Mouse (Mus musculus): ENCODE results near the gene Gatad2a.

Gene Gatad2a

DNA sequence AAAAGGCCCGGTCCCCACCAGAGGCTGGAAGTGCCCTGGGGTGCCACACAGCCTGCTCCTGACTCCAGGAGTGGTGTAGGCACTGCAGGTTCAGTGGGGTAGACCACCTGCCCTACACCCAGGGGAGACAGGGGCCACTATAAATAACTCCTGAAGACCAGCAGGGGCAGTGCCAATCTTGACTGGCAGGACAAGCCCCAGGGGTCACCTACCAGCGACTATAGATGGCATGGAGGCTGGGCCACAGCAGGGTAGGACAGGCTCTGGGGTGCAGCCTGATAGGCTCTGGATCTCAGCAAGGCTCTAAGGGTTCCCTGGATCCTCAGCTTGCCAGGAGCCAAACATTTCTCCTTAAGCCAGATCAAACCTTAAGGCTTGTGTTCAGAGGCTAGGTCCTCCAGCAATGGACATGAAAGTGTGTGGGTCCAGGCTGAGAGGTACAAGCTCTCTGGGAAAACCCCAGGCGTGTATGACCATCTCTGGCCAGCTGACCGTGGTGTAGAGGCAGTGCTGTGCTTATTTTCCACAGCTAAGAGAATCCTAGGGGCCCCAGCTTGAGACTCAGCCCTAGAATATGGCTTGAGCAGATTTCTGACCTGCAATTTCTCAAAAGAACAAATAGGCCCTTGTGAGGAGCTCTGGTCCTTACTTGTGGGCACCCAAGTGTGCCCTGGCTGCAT, 100.3 kb downstream of the Gatad2a start:
- no peak for DNase-seq

DNA sequence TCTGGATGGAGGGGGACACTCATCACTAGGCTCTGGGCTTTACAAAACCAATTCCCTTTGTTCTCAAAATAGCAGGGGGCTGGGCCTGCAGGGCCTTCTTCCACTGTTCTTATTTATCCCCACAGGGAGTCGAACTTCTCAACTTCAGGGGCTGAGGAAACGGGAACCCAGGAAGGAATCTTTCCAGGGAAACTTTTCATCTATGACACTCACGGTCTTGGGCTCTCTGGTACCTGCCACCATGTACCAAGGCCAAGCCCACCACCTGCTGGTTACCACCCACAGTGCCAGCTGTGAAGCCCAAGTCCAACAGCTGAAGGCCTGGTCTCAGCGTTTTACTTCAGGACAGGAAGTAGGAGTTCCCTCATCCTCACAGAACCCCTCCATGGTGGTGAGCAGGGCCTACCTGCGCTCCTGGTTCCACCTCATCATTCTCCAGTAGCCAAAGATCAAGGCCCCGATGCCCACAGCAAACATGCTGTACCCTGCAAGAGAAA, 101.3 kb downstream of the Gatad2a start:
- no peak for DNase-seq

DNA sequence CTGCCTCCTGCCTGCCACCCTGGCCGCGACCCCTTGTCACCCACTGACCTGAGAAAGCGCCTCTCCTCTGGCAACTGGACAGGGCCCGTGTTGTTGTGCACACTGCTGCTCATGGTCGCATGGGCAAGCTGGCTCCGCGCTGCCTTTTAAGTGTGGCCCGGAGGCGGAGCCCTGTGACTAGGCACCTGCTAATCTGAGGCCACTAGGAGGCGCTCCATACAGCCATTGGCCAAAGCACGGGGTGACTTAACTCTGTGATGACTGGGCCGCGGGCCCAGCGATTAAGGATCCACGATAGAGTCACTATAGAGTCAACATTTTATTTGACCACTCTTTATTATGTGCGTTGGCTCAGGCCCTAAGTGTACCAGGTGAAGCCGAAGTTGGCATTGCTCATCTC, 102.3 kb downstream of the Gatad2a start:
- DNase-seq, result peak; percentile 52

DNA sequence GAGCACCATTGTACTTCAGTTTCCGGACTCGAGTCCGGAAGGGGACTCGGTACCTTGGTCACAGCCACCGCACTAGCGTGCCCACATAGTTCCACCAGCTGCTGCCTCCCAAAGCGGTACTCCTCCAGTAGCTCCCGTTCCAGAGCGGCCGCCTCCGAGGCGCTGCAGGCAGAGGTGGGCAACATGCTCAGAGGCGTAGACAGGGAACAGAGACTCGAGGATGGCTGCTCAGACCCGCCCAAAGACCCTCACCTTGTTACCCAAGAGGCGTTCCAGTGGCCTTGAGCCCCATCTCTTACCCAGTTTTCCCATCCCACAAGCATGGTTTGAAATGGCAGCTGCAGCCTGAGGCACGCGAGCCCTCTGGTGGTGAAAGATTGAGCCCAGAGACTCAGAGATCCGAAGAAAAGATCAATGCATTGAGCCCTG, 105.4 kb downstream of the Gatad2a start:
- peak; percentile 46 for DNase-seq

DNA sequence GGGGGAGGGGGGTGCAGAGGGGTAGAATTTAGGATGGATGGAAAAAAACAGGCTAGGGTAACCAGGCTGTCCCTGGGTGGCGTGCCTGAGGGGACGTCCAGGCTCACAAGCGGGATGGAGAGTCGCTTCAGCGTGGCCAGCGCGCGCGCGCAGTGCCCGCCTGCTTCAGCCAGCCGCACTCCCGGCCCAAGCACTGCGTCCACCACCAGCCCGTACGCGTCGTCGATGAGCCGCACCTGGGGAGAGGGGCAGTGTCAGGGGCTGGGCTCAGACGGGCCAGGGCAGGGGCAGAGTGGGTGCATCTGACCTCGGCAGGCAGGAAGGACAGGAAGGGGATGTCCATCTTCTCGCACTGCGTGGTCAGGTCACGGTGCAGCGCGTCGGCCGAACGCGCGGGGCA, 107.3 kb downstream of the Gatad2a start:
- DNase-seq, result no peak

DNA sequence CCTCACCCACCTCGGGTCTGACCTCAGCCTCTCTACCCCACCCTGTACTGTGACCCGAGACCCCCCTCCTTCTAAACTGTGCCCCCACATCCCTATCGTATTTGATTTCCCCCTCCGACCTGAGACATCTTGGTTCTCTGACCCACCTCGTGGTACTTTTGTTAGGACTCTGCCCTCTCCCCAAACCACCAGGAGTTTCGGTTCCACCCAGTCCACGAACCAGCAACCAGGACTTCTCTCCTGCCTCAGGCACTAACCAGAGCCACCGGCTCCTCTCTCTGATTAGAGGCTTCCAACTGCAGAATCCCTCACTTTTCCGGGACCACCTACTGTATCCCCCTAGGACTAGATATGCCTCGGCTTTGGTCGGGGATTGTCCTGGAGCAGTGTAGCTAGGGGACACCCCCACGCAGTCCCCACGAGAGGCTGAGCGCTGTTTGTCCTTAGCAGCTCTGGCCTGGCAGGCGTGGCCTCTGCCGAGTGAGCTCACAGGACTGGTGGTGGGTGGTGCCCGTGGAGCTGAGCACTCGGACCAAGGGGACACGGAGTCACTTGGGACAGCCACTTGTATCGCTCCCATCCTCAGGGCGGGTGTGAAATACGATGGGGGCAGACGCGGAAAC, 107.8 kb downstream of the Gatad2a start:
- peak; percentile 24 for DNase-seq

DNA sequence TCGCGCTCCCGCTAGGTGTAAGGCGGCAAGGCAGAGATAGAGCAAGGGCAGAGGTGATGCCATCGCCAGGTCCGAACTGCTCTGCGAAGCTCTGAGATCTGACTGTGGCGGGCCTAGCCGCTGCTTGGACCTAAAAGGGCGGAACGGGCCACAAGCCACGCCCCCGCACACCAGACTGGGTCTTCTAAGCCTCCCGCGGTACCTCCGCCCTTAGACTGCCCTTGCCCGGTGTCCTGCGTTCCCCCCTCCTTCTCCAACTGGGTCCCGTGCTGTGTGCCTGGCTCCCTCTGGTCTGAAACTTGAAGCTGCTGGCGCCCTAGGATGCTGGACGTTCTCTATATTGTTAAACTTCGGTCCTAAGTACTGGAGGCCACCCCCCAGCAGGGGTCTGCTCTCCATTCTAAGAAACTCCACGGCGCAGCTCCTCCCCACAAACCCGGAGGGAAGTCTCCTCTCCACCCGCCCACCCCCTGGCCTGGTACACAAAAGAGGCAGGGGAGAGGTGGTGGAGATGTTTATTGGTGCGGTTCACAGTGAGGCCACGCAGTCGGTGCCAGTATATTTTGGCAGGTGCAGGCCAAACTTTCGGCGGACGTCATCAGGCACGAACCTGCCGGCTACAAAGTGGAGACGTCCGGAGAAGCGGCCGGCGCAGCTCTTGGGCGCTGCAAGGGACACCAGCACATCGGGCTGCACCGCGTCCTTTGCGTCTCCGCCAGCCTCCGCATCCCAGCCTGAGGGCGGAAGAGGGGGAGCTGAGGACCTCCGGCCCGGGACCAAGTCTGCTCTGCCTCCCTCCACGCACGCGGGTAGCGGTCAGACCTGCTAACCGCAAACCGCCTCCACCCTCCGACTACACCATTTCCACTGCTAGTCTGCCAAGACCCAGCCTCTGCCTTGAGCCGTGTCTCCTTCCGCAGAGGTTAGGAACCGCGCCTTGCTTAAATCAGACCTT, 108.6 kb downstream of the Gatad2a start, which contains the start of gene Cilp2:
Cilp2 (minus strand) TSS at position 399 of the 955 bp plus-strand sequence.
- DNase-seq, result peak; percentile 54

DNA sequence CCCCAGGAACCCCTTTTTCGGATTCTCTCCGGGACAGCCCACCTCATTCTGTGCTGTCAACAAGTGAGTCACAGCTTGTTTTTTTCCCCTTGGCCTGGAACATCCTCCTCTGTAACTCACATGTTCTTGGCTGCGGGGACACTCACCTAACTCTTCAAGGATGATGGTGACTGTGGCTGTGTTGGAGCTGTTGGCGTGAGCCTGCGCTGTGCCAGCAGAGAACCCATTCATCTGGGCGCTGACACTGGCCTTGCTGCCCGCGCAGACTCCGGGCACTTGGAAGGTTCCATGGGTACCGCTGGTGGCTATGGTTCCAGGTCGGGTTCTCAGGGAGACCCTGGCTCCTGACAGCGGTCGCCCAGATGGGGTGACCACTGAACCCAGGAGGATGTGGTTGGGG, 112.0 kb downstream of the Gatad2a start:
- DNase-seq, result no peak

DNA sequence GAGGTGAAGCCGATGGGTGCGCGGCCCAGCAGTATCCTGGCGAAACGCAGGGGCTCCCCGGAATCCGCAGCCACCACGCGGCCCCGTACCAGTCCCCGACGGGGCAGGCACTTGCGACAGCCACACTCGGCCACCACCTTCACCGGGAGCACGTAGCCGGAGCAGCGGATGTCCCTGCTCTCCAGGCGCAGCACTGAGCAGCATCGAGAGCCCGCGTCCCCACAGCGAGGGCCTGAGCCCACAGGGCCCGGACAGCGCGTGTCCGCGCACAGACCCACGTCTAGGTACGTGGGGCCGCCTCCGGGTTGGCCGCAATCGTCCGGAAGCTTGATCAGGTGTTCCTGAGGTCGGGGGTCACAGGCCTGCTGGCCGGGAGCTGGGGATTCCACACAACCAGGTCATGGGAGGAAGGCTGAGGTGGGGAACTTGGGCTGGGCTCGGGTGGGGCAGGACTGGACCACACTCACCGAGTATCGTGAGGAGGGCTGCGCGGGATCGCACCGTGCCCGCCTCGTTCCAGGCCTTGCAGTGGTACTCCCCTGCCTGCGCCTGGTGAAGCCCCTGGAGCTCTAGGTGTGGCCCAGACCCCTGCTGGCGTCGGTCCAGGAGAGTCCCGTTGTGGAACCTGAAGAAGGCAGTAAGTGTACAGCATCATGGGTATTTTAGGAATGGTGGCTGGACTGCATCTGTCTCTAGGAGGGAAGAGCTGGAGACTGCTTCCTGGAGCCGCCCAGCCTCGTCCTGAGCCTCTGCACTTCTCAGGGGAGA, 113.2 kb downstream of the Gatad2a start:
- DNase-seq, result no peak

DNA sequence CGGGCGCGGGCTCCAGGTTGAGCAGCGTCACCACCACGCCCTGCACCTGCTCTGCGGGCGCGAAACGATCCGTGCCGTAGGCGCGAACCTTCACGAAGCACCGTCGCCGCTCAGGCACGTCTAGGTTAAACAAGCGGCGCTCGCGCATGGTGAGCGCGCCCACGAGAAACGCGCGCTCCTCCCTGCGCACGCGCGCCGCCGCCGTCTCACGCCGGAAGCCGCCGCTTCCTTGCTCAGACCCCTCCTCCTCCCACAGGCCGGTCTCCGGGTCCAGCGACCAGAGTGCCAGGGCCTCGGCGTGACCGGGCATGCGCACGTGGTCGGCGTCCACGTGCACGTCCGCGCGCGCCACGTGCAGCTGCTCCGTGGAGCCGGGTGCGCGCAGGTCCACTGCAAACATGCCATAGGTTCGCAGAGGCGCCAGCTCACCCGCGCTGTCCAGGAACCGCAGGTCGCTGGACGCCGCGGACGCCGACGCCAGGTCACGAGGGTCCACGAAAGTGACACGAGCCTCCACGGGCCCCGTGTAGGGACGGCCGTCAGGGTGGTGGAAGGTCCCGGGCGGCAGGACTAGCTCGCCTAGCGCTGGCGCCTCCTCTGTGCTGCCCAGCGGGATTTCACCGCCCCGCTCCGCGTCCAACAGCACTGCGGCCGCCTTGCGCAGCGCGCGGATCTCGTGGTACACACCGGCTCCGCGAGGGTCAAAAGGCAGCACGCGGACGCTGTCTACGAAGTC, 114.0 kb downstream of the Gatad2a start:
- peak; percentile 58 for DNase-seq

DNA sequence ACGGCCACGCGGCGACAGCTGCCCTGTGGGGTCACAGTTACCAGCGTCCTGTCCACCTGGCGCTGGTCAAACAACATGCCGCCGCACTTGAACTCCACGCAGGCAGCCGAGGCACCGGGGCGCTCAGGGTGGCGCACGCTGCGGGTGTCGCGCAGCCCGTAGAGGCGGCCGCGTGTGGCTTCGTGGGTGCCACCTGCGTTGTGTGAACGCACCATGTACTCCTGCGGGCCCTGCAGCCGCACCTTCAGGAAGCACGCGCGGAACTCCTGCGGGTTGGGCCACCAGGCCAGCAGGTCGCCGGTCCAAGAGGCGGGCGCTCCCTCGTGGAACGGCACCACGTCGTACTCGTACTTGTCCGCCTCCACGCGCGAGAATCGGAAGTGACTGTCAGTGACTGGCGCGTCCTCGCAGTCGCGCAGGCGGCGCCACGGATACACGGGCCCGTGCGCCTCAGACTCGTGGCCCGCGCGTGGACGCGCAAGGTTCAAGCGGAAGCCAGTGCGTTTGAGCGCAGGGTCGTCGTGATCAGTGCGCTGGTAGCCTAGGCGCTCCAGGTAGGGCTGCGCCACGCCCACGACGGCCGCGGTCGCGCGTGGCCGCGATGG, 114.8 kb downstream of the Gatad2a start:
- no peak for DNase-seq

DNA sequence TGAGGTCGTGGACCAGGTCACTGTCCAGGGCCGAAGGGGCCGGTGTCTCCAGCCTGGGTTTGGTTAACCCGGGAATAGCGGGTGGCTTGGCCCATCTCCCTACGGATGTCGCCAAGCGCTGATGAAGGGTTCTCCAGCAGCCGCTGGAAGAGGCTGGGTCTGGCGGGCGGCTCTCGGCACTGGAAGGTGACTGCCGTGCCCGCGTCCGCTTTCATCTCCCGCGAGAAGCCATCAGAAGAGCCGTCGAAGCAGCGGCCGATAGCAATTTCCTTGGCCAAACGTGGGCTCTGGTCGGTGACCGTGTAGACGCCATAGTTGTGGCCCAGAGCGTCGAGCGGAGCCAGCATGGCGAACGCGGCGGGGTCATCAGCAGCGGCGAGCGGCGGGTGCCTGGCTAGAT, 115.3 kb downstream of the Gatad2a start:
- DNase-seq, result no peak

DNA sequence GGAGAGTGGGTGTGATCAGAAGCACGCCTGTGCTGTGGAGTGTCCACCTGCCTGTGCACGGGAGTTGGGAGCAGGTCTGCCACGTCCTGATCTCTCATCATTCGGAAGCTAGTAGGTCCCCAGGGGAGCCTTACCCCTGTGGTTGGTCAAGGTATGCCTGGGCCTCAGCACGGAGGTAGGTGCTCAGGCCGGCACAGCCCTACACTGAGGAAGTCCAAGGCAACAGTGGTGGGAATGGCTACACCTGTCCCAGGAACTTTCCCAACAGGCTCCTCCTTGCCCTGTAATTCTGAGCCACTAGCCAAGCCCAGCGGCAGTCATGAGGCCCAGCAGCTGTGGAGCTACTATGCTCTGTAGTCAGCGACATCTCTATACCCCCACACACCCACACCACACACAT, 116.5 kb downstream of the Gatad2a start:
- no peak for DNase-seq

DNA sequence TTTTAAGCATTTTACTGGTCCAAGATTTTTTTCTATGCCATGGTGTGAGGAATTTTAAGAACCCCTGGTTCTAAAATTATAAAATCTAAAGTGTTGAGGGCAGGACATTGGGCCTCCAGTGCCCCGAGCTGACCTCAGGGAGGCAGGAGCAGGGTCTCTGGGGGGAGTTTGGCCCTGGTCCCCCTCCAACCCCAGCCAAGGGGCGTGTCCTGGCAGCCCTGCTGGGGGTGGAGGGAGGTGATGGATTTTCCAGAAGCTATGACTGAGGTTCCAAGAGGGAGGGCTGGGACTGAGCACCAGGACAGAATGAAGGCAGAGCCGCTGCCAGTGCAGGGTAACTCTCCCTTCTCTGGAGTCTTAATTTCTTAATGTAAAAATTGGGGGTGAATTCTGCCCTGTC, 118.2 kb downstream of the Gatad2a start:
- no peak for DNase-seq

DNA sequence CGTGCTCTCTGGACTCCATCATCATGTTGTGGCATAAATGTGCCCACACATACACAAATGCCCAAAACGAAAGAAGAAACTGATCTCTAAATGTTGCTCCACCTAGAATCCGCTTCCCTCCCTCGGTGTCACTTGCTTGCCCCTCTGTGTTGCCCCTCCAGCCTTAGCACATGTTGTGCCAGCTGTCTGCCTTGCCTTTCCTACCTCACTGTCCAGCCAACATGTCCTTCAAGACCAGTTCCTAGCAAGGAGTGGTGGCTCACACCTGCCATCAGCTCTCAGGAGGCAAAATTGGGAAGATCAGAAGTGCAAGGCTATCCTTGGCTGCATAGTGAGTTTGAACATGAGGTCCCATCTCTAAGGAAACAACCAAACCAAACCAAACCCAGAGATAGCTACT, 118.8 kb downstream of the Gatad2a start:
- DNase-seq, result no peak

DNA sequence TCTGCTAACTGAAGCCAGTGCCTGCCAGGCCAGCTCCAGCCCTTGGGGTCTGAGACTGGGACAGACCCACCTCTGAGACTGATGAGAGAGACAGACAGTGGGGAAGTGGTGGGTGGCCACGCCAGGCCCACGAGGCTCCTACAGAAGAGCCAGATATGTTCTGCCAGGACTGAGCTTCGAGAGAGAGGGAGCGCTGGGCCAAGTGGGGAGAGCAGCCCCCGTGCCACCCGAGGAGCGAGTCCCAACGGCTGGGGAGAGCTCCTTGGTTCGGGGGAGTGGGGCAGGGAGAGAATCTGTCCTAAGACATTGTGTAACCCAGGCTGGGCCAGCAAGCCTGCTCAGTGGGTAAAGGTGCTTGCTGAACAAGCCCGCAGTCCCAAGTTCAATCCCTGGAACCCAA, 119.2 kb downstream of the Gatad2a start:
- no peak for DNase-seq

DNA sequence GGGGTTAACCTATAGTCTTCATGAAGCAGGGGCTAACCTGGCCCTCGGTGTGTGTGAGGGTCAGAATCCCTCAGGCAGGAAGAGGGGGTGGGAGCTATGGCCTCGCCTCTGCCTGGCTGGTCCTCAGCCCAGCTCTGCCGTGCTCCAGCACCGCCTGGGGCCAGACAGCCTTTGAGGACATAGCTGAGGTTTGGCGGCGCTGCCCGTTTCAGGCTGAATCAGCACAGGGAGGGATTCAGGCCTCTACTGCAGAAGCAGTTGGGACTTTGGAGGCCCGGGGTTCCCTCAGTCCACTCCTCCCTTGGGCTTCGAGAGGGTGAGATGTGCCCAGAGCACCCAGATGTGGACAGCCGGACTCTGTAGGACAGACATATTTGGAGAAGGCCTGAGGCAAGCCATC, 120.1 kb downstream of the Gatad2a start:
- DNase-seq, result no peak

DNA sequence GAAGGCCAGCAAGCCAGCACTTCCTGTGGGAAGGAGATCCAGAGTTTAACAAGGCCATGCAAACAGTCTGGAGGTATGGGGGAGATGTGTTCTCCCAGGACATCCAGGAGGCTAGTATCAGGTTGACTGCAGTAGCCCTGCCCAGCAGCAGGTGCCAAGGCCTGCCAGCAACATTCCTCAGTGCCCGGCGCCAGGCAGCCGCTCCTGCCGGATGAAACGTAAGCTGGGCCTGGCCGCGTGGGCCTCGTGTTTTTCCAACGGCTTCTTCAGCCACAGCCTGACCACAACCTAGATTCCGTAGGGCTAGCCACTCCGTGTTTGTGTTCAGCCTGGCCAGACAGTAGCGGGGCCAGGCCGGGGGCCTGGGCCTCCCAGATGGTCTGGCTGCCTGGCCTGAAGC, 121.5 kb downstream of the Gatad2a start:
- DNase-seq, result no peak

DNA sequence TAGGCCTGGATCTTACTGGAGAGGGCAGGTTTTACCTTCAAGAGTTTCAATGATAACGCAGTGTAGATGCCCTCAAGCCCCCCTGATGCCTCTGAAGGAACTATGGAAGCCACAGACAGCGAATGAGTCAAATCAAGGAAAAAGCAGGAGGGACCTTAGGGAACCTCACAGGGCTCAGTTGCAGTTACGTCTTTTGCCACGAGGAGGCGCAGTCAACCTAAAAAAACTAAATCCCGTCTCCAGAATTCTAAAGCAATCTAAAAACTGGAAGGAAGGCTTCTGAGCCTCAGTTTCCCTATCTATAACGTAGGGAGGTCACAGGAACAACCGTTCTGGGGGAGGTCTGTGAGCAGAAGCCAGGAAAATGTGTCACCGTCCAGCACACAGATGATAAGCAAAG, 122.0 kb downstream of the Gatad2a start:
- peak; percentile 80 for DNase-seq

DNA sequence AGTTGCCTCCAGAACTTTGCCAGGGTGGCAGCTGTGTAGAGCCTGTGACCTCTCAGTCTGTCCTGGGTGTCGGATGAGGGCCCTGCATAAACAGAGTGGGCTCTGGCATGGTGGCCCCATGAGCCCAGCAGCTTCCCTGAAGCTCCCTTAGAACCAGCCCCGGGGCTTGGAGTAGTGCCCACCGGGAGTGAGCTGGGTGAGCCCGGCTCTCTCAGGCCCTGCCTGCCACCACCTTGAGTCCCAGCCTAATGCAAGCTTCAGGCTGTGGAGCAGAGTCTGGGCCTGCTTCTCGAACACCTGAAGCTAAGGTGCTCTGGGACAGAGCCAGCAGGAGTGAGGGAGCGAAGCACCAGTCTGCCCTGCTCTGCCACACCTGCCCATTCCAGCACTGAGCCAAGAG, 125.3 kb downstream of the Gatad2a start:
- no peak for DNase-seq

DNA sequence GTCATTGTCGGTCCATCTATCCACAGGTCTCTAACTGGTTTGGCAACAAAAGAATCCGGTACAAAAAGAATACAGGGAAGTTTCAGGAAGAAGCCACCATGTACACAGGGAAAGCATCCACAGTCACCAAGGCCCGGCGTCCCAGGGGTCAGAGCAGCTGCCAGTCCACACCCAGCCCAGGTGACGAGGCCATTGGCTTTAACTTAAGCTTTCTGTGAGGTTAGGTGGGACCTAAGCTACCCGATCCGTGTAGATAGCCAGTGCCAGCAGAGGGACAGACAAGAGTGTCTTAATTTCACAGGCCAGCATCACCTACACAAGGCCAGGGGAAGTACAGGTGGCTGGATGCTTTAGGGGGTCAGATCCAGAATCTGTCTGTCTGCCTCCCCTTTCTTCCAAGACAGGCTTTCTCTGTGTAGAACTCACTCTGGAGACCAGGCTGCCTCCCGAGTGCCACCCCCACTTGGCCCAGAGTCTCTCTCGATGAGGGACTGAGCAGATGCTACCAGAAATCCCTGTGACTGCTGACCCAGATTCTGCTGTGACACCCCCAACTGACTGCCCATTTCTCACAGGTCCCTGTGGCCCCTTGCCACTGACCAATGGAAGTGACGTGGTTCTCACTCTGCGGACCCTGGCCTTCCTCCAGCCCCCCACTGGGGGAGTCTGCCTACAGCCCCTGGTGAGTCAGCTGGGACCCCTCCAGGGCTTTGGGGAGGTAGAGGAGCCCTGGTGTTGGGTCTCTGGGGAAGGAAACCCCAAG, 126.0 kb downstream of the Gatad2a start:
- DNase-seq, result no peak

All from kidney, adult 18-20 months (tissue).